Mouse (Mus musculus): ENCODE data around the gene Plek2. TPM values are rescaled to one million over a fixed set of nuclear protein-coding genes. Genes with fewer than 3 reads are reported as not detected.

Plek2 gene
- polyA plus RNA-seq, 1 experiment from 2014 or later: 6.4 TPM

DNA sequence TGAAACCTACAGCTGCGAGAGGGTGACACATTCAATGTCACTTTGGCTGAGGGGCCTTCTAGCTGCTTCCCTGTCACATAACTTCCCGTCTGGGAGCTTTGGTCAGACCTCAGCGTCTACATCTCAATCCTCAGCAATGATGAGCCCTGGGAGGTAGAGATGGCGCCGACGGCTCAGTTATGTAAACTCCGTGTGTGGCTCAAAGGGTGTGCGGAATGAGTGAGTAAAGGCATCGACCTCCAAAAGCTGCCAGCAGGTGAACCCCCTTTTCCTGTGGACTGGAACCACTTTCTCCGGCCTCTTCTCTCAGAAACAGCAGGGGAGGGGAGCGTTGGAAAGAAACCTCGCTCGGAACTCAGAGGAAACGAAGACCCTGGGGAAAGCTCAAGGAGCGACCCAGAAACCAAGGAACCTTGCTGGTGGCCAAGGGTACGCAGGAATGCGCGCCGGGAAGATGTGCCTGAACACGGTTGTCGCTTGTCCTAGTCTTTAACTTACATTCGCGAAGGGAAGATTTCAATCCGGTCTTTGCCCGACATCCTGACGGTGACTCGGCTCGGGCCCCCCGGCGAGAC, 45.8 kb downstream of the Plek2 start:
- Histone ChIP-seq H3K4me2 (peak overlapping the region; percentile 87), H3K27ac (ENCODE audit: low read depth) (peak overlapping the region; percentile 67; the same call in 1 of the 2 replicates), H3K27me3 (ENCODE audit: insufficient read depth, low read length) (no peaks in the 10 kb centered on the region), H3K9me3 (ENCODE audit: low read depth, low read length) (no peaks in the 10 kb centered on the region), H3K4me3 (ENCODE audit: low read depth, low read length) (peak overlapping the region; percentile 81), H3K4me1 (ENCODE audit: insufficient read depth) (no peaks in the 10 kb centered on the region), H3K36me3 (ENCODE audit: insufficient read depth) (peaks cover 17% of the 10 kb centered on the region), H3K9ac (peak overlapping the region; percentile 74)
- no peak for TF ChIP-seq CTCF (IDR thresholded peaks at IDR 0.05; ENCODE audit: low read depth)
- under 1% methylated on average over 30 of the region's 30 CpGs for WGBS
- ATAC-seq (ENCODE audit: insufficient read depth) (peak; percentile 7), DNase-seq (no peak)

DNA sequence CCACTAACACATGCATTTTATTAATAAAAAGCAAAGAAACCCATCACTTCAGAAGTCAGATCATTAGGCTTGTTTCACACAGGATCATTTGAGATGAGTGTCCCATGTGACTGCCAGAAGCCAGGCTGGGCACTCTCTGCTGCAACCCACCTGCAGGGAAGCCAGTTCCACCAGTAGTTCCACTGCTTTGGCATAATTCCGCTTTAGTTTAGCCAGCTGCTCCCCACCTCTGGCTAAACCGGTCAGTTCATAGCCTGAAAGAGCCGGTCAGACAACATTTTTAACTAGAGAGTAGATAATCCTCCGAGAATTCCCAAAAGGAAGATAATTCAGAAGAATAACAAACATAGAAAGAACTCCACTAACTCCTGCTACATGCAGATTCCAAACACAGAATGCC, 58.5 kb downstream of the Plek2 start:
- no peak overlapping the region for H3K27ac ChIP-seq (ENCODE audit: low read depth)
- WGBS: 84% methylated on average over 4 of the region's 4 CpGs
- H3K4me1 ChIP-seq (ENCODE audit: insufficient read depth): no peaks in the 10 kb centered on the region
- TF ChIP-seq CTCF (IDR thresholded peaks at IDR 0.05; ENCODE audit: low read depth): no peak
- no peak overlapping the region for H3K4me3 ChIP-seq (ENCODE audit: low read depth, low read length)
- DNase-seq (no peak), ATAC-seq (ENCODE audit: insufficient read depth) (no peak)
- no peaks in the 10 kb centered on the region for H3K9me3 ChIP-seq (ENCODE audit: low read depth, low read length)
- no peaks in the 10 kb centered on the region for H3K27me3 ChIP-seq (ENCODE audit: insufficient read depth, low read length)
- no peak overlapping the region for H3K4me2 ChIP-seq
- H3K9ac ChIP-seq: no peak overlapping the region
- H3K36me3 ChIP-seq (ENCODE audit: insufficient read depth): peaks cover 43% of the 10 kb centered on the region

DNA sequence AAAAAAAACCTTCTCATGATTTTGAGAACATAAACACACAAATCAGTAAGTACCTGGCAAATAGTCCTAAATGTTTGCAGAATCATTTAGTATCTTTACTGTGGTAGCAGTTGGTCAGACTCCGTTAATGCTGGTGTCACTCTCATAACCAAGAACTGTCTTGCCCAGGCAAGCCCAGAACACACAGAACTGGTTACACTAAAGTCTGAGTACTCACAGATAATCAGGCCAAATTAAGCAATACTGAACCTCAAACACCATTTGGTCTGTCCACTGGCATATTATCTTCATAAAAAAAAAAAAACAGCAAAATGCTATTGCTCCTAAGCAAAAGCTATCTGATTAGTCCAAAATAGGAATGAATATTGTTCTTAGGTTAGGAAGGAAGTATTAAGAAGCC, 64.3 kb downstream of the Plek2 start:
- Histone ChIP-seq H3K4me2 (no peak overlapping the region), H3K4me3 (ENCODE audit: low read depth, low read length) (no peak overlapping the region), H3K4me1 (ENCODE audit: insufficient read depth) (no peaks in the 10 kb centered on the region), H3K27me3 (ENCODE audit: insufficient read depth, low read length) (no peaks in the 10 kb centered on the region), H3K9me3 (ENCODE audit: low read depth, low read length) (no peaks in the 10 kb centered on the region), H3K36me3 (ENCODE audit: insufficient read depth) (peaks cover 68% of the 10 kb centered on the region), H3K9ac (no peak overlapping the region), H3K27ac (ENCODE audit: low read depth) (no peak overlapping the region)
- WGBS: 86% methylated on average over 1 of the region's 1 CpGs
- no peak for TF ChIP-seq CTCF (IDR thresholded peaks at IDR 0.05; ENCODE audit: low read depth)
- ATAC-seq (ENCODE audit: insufficient read depth) (no peak), DNase-seq (no peak)

DNA sequence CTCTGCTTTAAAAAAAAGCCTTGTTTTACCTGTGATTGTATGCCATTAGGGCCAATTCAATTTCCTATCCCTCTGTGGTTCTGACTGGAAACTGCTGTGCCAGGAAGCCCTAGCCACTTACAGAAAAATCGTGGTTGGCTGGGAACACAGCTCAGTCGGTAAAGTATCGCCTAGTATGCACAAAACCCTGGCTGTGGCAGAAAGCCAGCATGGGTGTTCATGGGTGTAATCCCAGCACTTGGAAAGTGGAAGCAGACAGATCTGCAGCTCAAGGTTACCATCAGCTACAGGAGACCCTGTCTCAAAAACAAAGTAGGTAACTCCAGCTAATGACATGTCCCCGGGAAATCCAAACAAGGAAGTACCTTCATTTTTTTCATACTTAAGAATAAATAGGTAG, 66.9 kb downstream of the Plek2 start:
- DNase-seq: no peak
- no peak for ATAC-seq (ENCODE audit: insufficient read depth)

More for the DNA sequence above, 66.9 kb downstream of the Plek2 start:
- no peak for TF ChIP-seq CTCF (IDR thresholded peaks at IDR 0.05; ENCODE audit: low read depth)
- no peaks in the 10 kb centered on the region for H3K4me1 ChIP-seq (ENCODE audit: insufficient read depth)
- H3K9me3 ChIP-seq (ENCODE audit: low read depth, low read length): no peaks in the 10 kb centered on the region
- peaks cover 67% of the 10 kb centered on the region for H3K36me3 ChIP-seq (ENCODE audit: insufficient read depth)
- H3K4me2 ChIP-seq: no peak overlapping the region
- no peak overlapping the region for H3K9ac ChIP-seq
- 81% methylated on average over 4 of the region's 4 CpGs for WGBS
- H3K4me3 ChIP-seq (ENCODE audit: low read depth, low read length): no peak overlapping the region
- no peaks in the 10 kb centered on the region for H3K27me3 ChIP-seq (ENCODE audit: insufficient read depth, low read length)
- no peak overlapping the region for H3K27ac ChIP-seq (ENCODE audit: low read depth)

Other genes starting within 250 kb of the Plek2 start
- gene Fam71d, start 215.4 kb downstream of the Plek2 start, polyA plus RNA-seq (2014; fragmentation: Nextera tagmentation; extraction: Ambion mirVana): not detected in 2 replicates
- 18.7 and 20.3 TPM in 2 replicates for gene Mpp5, start 158.1 kb downstream of the Plek2 start, polyA plus RNA-seq (2014; fragmentation: Nextera tagmentation; extraction: Ambion mirVana)
- 55.6 and 56.9 TPM in 2 replicates for gene Atp6v1d, start 45.3 kb downstream of the Plek2 start, polyA plus RNA-seq (2014; fragmentation: Nextera tagmentation; extraction: Ambion mirVana)
- gene Eif2s1, start 45.1 kb downstream of the Plek2 start, polyA plus RNA-seq (2014; fragmentation: Nextera tagmentation; extraction: Ambion mirVana): 231 and 243 TPM in 2 replicates
- 5.6 and 5.7 TPM in 2 replicates for gene Tmem229b, start 100.7 kb upstream of the Plek2 start, polyA plus RNA-seq (2014; fragmentation: Nextera tagmentation; extraction: Ambion mirVana)
- gene Plekhh1, start 122.2 kb upstream of the Plek2 start, polyA plus RNA-seq (2014; fragmentation: Nextera tagmentation; extraction: Ambion mirVana): 3.9 and 5.2 TPM in 2 replicates
- 23.5 and 24.7 TPM in 2 replicates for gene Pigh, start 182.7 kb upstream of the Plek2 start, polyA plus RNA-seq (2014; fragmentation: Nextera tagmentation; extraction: Ambion mirVana)
- gene Arg2, start 223.8 kb upstream of the Plek2 start, polyA plus RNA-seq (2014; fragmentation: Nextera tagmentation; extraction: Ambion mirVana): 6.7 and 6.9 TPM in 2 replicates